Mouse (Mus musculus) neural tube, postnatal 0 days (tissue): ENCODE measurements around the gene Gm5771. TPM values are rescaled to one million over a fixed set of nuclear protein-coding genes. Genes with fewer than 3 reads are reported as not detected.

ENCODE experiments used
- polyA plus RNA-seq: library from polyadenylated mRNA; unstranded; fragments of >200 nt; fragmentation: Nextera tagmentation; extraction: Ambion mirVana; gene quantifications from 2 replicates; pipeline ENCODE4 v1.2.1, GENCODE M21; 2015

Gm5771 gene
- polyA plus RNA-seq, result not detected in 2 replicates

GRCm38 (mm10) chr6:41392056-41392455, at the start of gene Gm5771:
Gene Gm5771, plus strand, starts transcription at chr6:41392356.

GRCm38 (mm10) chr6:41353932-41354331, 38.2 kb upstream of the Gm5771 start, which contains the start of gene Try10:
Gene Try10, plus strand, starts transcription at chr6:41354105.

GRCm38 (mm10) chr6:41377578-41377977, 14.6 kb upstream of the Gm5771 start, which contains the start of gene Prss3:
Gene Prss3, minus strand, starts transcription at chr6:41377678.

GRCm38 (mm10) chr6:41446045-41446444, 53.9 kb downstream of the Gm5771 start, which contains the start of gene Gm10334:
Gene Gm10334, minus strand, starts transcription at chr6:41446145.

Other genes with a start within 250 kb of the Gm5771 start
- not detected in 2 replicates for gene Try4, start 90.1 kb upstream of the Gm5771 start, polyA plus RNA-seq
- gene Try5, start 75.5 kb upstream of the Gm5771 start, polyA plus RNA-seq, result 0.53 and 0.70 TPM in 2 replicates
- gene Try10, start 38.3 kb upstream of the Gm5771 start, polyA plus RNA-seq, result not detected in 2 replicates
- not detected in 2 replicates for gene Prss3, start 14.7 kb upstream of the Gm5771 start, polyA plus RNA-seq
- gene Gm10334, start 53.8 kb downstream of the Gm5771 start, polyA plus RNA-seq, result not detected in 2 replicates
- gene Prss1, start 66.6 kb downstream of the Gm5771 start, polyA plus RNA-seq, result not detected in 2 replicates
- gene Prss2, start 129.4 kb downstream of the Gm5771 start, polyA plus RNA-seq, result not detected in 2 replicates
- 36.4 and 50.8 TPM in 2 replicates for gene Ephb6, start 213.1 kb downstream of the Gm5771 start, polyA plus RNA-seq
- 0.74 and 0.77 TPM in 2 replicates for gene Trpv6, start 244.0 kb downstream of the Gm5771 start, polyA plus RNA-seq